Mouse (Mus musculus) gastrocnemius, postnatal 10 days (tissue): ENCODE measurements around the gene Fam240a. TPM values are rescaled to one million over a fixed set of nuclear protein-coding genes. Genes with fewer than 3 reads are reported as not detected.

ENCODE experiments used
- DNase-seq: peaks from one replicate; pipeline ENCODE4 v3.0.0; 2021; ENCODE audit warnings: mixed read lengths
- long read RNA-seq, 2 experiments: library from polyadenylated mRNA; stranded (forward); transcript quantifications; one replicate each; pipeline ENCODE4 v2.0.0; 2021
- total RNA-seq, 2 experiments: library from RNA; stranded (reverse); gene quantifications; 2 replicates each; pipeline ENCODE4 v1.2.3; 2021

Gene Fam240a
- under 1 TPM in 1 of 2 experiments, not detected in 1; 0.99 TPM for total RNA-seq
- long read RNA-seq, experiment 1, result 0 reads
- long read RNA-seq, experiment 2, partial matches to known transcripts, result 0 of 1 reads
- long read RNA-seq, experiment 2, other reads (novel, unspliced or antisense), result 1 of 1 reads

GRCm38 (mm10) chr9:110916786-110917185 is at the start of gene Fam240a:
TSS of gene Fam240a (minus strand) at chr9:110916861.
- DNase-seq, result no peak

GRCm38 (mm10) chr9:110965910-110966231 is 49.2 kb upstream of the Fam240a start:
- DNase-seq, result no peak

GRCm38 (mm10) chr9:110965062-110965909 is 48.6 kb upstream of the Fam240a start:
- no peak for DNase-seq

GRCm38 (mm10) chr9:110963566-110964115 is 47.0 kb upstream of the Fam240a start:
- DNase-seq, result no peak

GRCm38 (mm10) chr9:110961386-110961785 is 44.7 kb upstream of the Fam240a start:
- DNase-seq, result no peak

GRCm38 (mm10) chr9:110960230-110961149 is 43.8 kb upstream of the Fam240a start:
- no peak for DNase-seq

GRCm38 (mm10) chr9:110959669-110960068 is 43.0 kb upstream of the Fam240a start:
- no peak for DNase-seq

- DNase-seq, result no peak
Observed at GRCm38 (mm10) chr9:110955962-110956361, 39.3 kb upstream of the Fam240a start.

- DNase-seq, result no peak
Observed at GRCm38 (mm10) chr9:110954681-110955445, 38.2 kb upstream of the Fam240a start.

GRCm38 (mm10) chr9:110953550-110954461 is 37.1 kb upstream of the Fam240a start:
- DNase-seq, result peak; percentile 69

GRCm38 (mm10) chr9:110952931-110953549 is 36.4 kb upstream of the Fam240a start:
- no peak for DNase-seq

- DNase-seq, result no peak
Observed at GRCm38 (mm10) chr9:110952398-110952797, 35.7 kb upstream of the Fam240a start.

- DNase-seq, result no peak
Observed at GRCm38 (mm10) chr9:110951866-110952265, 35.2 kb upstream of the Fam240a start.

GRCm38 (mm10) chr9:110951397-110951796 is 34.7 kb upstream of the Fam240a start, which contains the start of gene Lrrc2:
TSS of gene Lrrc2 (plus strand) at chr9:110951545.
- DNase-seq, result no peak

- DNase-seq, result no peak
Observed at GRCm38 (mm10) chr9:110950109-110950508, 33.4 kb upstream of the Fam240a start.

- DNase-seq, result no peak
Observed at GRCm38 (mm10) chr9:110948813-110949310, 32.2 kb upstream of the Fam240a start.

- no peak for DNase-seq
Observed at GRCm38 (mm10) chr9:110947900-110948299, 31.2 kb upstream of the Fam240a start.

GRCm38 (mm10) chr9:110947261-110947661 is 30.6 kb upstream of the Fam240a start:
- no peak for DNase-seq

- no peak for DNase-seq
Observed at GRCm38 (mm10) chr9:110946548-110947044, 29.9 kb upstream of the Fam240a start.

GRCm38 (mm10) chr9:110945926-110946325 is 29.3 kb upstream of the Fam240a start, which contains the start of gene Tdgf1:
TSS of gene Tdgf1 (minus strand) at chr9:110946158.
- DNase-seq, result no peak
